Mouse (Mus musculus): ENCODE data around the gene Zfp317.

GRCm38 (mm10) chr9:19692430-19692829, 70.5 kb downstream of the Zfp317 start:
- no peak for TF ChIP-seq CTCF (IDR thresholded peaks at IDR 0.05; ENCODE audit: low read depth, low read length)
- no peak for TF ChIP-seq TAL1 (conservative IDR thresholded peaks at IDR 0.05; ENCODE audit: low read depth, low read length)
- no peak for TF ChIP-seq GATA1 (IDR thresholded peaks at IDR 0.05; ENCODE audit: borderline replicate concordance, low read length)
